In genomic region chr13:5978615-5979014, GRCm38 (mm10) we compare ENCODE assay signal across 26 mouse cellular contexts.
DNase-seq lines count a peak whose midpoint lies in the region; ATAC-seq lines count a peak whose summit lies in the region.
"Had no signal": no experiment of that assay in that cellular context is flagged by ENCODE, and none has a peak within 500 bp of the region (broad histone marks: within the 10 kb centered on the region; RNA-seq: fewer than 3 reads in every experiment).

No protein-coding gene starts in this region.

- no peaks in the 10 kb centered on the region for H3K9me3 ChIP-seq in midbrain, embryonic 13.5 days
- no peaks in the 10 kb centered on the region for H3K9me3 ChIP-seq in midbrain, embryonic 14.5 days (ENCODE audit: control insufficient read depth, low read length)
- H3K9me3 ChIP-seq: embryonic facial prominence, embryonic 13.5 days; heart, embryonic 10.5 days; heart, embryonic 15.5 days; kidney, embryonic 15.5 days; limb, embryonic 12.5 days; liver, embryonic 15.5 days had no signal

- no peaks in the 10 kb centered on the region for H3K27me3 ChIP-seq in midbrain, embryonic 13.5 days
- no peaks in the 10 kb centered on the region for H3K27me3 ChIP-seq in midbrain, embryonic 14.5 days (ENCODE audit: control insufficient read depth, insufficient read depth, low read length)
- H3K27me3 ChIP-seq: CH12.LX; embryonic facial prominence, embryonic 13.5 days; heart, embryonic 15.5 days; kidney, embryonic 15.5 days; limb, embryonic 12.5 days; liver, embryonic 15.5 days had no signal

- no peak for ATAC-seq in midbrain, embryonic 13.5 days
- ATAC-seq in midbrain, embryonic 14.5 days (ENCODE audit: low FRiP score, low TSS enrichment): no peak
- ATAC-seq: hindbrain, embryonic 16.5 days; midbrain, embryonic 16.5 days had no signal

- H3K27ac ChIP-seq in midbrain, embryonic 13.5 days: 0 out of 2 replicates have a peak overlapping the region, but pooled peaks have one; percentile 9
- no peak overlapping the region for H3K27ac ChIP-seq in midbrain, embryonic 14.5 days (replicated peaks; ENCODE audit: low read depth, low read length)
- H3K27ac ChIP-seq: embryonic facial prominence, embryonic 13.5 days; heart, embryonic 10.5 days; heart, embryonic 15.5 days; kidney, embryonic 15.5 days; left cerebral cortex, adult 2 months; limb, embryonic 12.5 days; liver, embryonic 15.5 days; macrophage had no signal

- no peak overlapping the region for H3K4me2 ChIP-seq in midbrain, embryonic 13.5 days (replicated peaks)
- no peak overlapping the region for H3K4me2 ChIP-seq in midbrain, embryonic 14.5 days (ENCODE audit: low read length)
- H3K4me2 ChIP-seq: embryonic facial prominence, embryonic 13.5 days; heart, embryonic 15.5 days; kidney, embryonic 15.5 days; limb, embryonic 12.5 days; liver, embryonic 15.5 days had no signal

- DNase-seq in kidney, postnatal 10 days: peak; percentile 52
- DNase-seq in kidney, postnatal 25 days: no peak
- DNase-seq in midbrain, embryonic 14.5 days: no peak
- DNase-seq in adipocyte (ENCODE audit: low spot score): peak; percentile 16
- DNase-seq in retina, postnatal 1 day: peak; percentile 9
- no peak for DNase-seq in urinary bladder, postnatal 14 days (ENCODE audit: low spot score)
- DNase-seq in cerebellum, postnatal 36 days: no peak
- DNase-seq: cerebellum, adult 11 months; cerebellum, adult 9-10 months; embryo, embryonic 11 days; gastrocnemius, postnatal 25 days; heart, adult 11 months; thymus, postnatal 4 days had no signal

- H3K4me3 ChIP-seq in midbrain, embryonic 13.5 days (replicated peaks): no peak overlapping the region
- no peak overlapping the region for H3K4me3 ChIP-seq in midbrain, embryonic 14.5 days (replicated peaks; ENCODE audit: low read depth, low read length)
- H3K4me3 ChIP-seq: embryonic facial prominence, embryonic 13.5 days; erythroblast, embryonic 14.5 days; heart, embryonic 10.5 days; heart, embryonic 15.5 days; kidney, embryonic 15.5 days; left cerebral cortex, adult 2 months; limb, embryonic 12.5 days; liver, embryonic 15.5 days had no signal

- no peaks in the 10 kb centered on the region for H3K4me1 ChIP-seq in midbrain, embryonic 13.5 days (replicated peaks)
- no peaks in the 10 kb centered on the region for H3K4me1 ChIP-seq in midbrain, embryonic 14.5 days (ENCODE audit: control insufficient read depth, insufficient read depth, low read length)
- H3K4me1 ChIP-seq: embryonic facial prominence, embryonic 13.5 days; heart, embryonic 10.5 days; heart, embryonic 15.5 days; kidney, embryonic 15.5 days; limb, embryonic 12.5 days; liver, embryonic 15.5 days had no signal

- no peak overlapping the region for H3K9ac ChIP-seq in midbrain, embryonic 13.5 days (replicated peaks)
- no peak overlapping the region for H3K9ac ChIP-seq in midbrain, embryonic 14.5 days (replicated peaks; ENCODE audit: low read length)
- H3K9ac ChIP-seq: embryonic facial prominence, embryonic 13.5 days; heart, embryonic 15.5 days; kidney, embryonic 15.5 days; limb, embryonic 12.5 days; liver, embryonic 15.5 days had no signal

- H3K36me3 ChIP-seq in midbrain, embryonic 13.5 days: no peaks in the 10 kb centered on the region
- no peaks in the 10 kb centered on the region for H3K36me3 ChIP-seq in midbrain, embryonic 14.5 days (ENCODE audit: control insufficient read depth, insufficient read depth, low read length)
- H3K36me3 ChIP-seq: embryonic facial prominence, embryonic 13.5 days; heart, embryonic 10.5 days; heart, embryonic 15.5 days; kidney, embryonic 15.5 days; limb, embryonic 12.5 days; liver, embryonic 15.5 days had no signal

- 73% methylated on average over 1 of the region's 1 CpGs for WGBS in midbrain, embryonic 13.5 days
- WGBS in midbrain, embryonic 14.5 days: 69% methylated on average over 1 of the region's 1 CpGs

Comparison
In these comparisons a context has a peak if more than half of its experiments do, and no peak if none do; other contexts are left out.
1. DNase-seq: peak in kidney, postnatal 10 days (single experiment), adipocyte (single experiment) and retina, postnatal 1 day (single experiment); none in kidney, postnatal 25 days (0 of 2), midbrain, embryonic 14.5 days (single experiment), urinary bladder, postnatal 14 days (single experiment) and cerebellum, postnatal 36 days (0 of 2).